Mouse (Mus musculus) intestine, embryonic 16.5 days (tissue): Measurements from ENCODE around the gene Sppl2c. TPM values are rescaled to one million over a fixed set of nuclear protein-coding genes. Genes with fewer than 3 reads are reported as not detected.

Experiments used
- ATAC-seq: fragments of 200-750 bp; cut with Nextera tagmentation; 2 replicates; pipeline ENCODE4 v1.8.0; 2017; ENCODE audit warnings: moderate TSS enrichment, moderate library complexity
- H3K27ac ChIP-seq: fragments of 300-500 bp; sonication (generic); 2 replicates; pipeline ENCODE4 v1.5.1; 2014; ENCODE audit warnings: mild to moderate bottlenecking, low read length
- H3K27me3 ChIP-seq: fragments of 300-500 bp; sonication (generic); replicated peaks from 2 replicates; pipeline ENCODE4 v1.6.1; 2014; ENCODE audit warnings: low read length, control low read depth, mixed read lengths; ENCODE audit not compliant: control insufficient read depth, insufficient read depth
- H3K36me3 ChIP-seq: fragments of 300-500 bp; sonication (generic); 2 replicates; pipeline ENCODE4 v1.6.1; 2014; ENCODE audit warnings: low read length, control low read depth; ENCODE audit not compliant: control insufficient read depth, insufficient read depth
- H3K4me1 ChIP-seq: fragments of 300-500 bp; sonication (generic); 2 replicates; pipeline ENCODE4 v1.6.1; 2014; ENCODE audit warnings: low read length, control low read depth, mixed read lengths; ENCODE audit not compliant: control insufficient read depth, insufficient read depth
- H3K4me2 ChIP-seq: fragments of 300-500 bp; sonication (generic); 2 replicates; pipeline ENCODE4 v1.6.1; 2014; ENCODE audit warnings: low read depth, low read length, control low read depth
- H3K4me3 ChIP-seq: fragments of 300-500 bp; sonication (generic); 2 replicates; pipeline ENCODE4 v1.5.1; 2014; ENCODE audit warnings: mild to moderate bottlenecking, low read length
- H3K9ac ChIP-seq: fragments of 300-500 bp; sonication (generic); 2 replicates; pipeline ENCODE4 v1.6.1; 2014; ENCODE audit warnings: low read depth, low read length
- H3K9me3 ChIP-seq: fragments of 300-500 bp; sonication (generic); 2 replicates; pipeline ENCODE4 v1.6.1; 2016; ENCODE audit warnings: low read length, control low read depth; ENCODE audit not compliant: control insufficient read depth
- WGBS: fragments of 180-500 bp; shearing (Covaris S2); extraction: QIAGEN DNeasy Blood & Tissue Kit; methylation state at CpG from one replicate; pipeline ENCODE4 v1.1.7; 2014; 5-methylcytosine and 5-hydroxymethylcytosine counted together
- polyA plus RNA-seq: library from polyadenylated mRNA; unstranded; fragments of >200 nt; fragmentation: Nextera tagmentation; extraction: Ambion mirVana; gene quantifications from 2 replicates; pipeline ENCODE4 v1.2.1, GENCODE M21; 2015

The Sppl2c gene
- polyA plus RNA-seq, 1 experiment from 2014 or later: not detected

DNA sequence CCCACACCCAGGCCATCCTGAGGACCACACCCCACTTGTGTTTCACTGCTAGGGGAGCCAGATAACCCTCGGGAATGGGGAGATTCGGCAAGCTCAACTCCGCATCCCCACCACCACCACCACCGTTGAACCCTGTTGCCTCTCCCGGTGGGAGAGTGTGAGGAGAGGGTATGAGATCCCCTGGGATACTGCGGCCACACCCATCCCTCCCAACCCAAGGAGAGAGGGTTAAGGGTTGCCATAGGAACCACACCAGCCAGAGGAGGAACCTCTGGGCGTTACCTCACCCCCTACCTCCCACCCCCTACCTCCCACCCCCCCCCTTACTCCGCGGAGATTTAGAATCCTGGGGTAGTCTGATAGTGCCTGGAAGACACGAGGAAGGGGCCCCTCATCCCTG lies 47.0 kb downstream of the Sppl2c start:
- H3K4me3 ChIP-seq: peak overlapping the region; percentile 64
- peaks cover 45% of the 10 kb centered on the region for H3K27me3 ChIP-seq
- no peak for ATAC-seq
- no peak overlapping the region for H3K27ac ChIP-seq
- peaks cover 10% of the 10 kb centered on the region for H3K4me1 ChIP-seq
- H3K9ac ChIP-seq: peak overlapping the region; percentile 48; the same call in 1 of the 2 replicates
- H3K9me3 ChIP-seq: no peaks in the 10 kb centered on the region
- under 1% methylated on average over 10 of the region's 10 CpGs for WGBS
- no peaks in the 10 kb centered on the region for H3K36me3 ChIP-seq
- no peak overlapping the region for H3K4me2 ChIP-seq

DNA sequence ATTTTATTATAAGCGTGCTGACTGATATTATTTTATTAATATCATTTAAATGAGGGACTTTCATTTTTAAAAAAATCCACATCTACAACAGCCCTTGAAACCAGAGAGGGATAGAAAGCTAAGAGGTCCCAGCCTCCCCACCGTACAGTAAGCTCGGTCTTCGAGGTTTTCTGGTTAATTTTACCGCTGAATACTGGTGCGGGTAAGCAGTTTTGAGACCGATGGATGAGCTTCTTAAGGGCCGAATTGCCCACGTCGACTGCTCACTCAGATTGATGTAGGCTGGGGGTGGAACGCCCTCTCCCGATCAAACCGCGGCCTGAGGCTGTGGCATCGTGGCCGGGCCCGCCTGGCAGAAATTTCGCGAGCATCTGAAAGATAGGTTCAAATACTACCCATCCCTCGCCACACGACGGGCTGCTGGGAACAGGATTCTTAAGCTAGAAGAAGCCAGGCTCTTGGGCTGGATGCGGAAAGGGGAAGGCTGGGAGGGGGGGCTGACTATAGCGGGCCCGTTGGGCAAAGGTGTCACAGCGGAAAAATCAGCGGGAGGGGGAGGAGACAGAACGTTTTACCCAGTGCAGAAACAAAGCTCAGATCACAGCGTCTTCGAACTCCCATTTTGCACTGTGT lies 47.6 kb downstream of the Sppl2c start:
- 6% methylated on average over 30 of the region's 30 CpGs for WGBS
- no peaks in the 10 kb centered on the region for H3K9me3 ChIP-seq
- ATAC-seq: no peak
- H3K4me1 ChIP-seq: peaks cover 10% of the 10 kb centered on the region
- peaks cover 45% of the 10 kb centered on the region for H3K27me3 ChIP-seq
- H3K4me2 ChIP-seq: no peak overlapping the region
- H3K27ac ChIP-seq: no peak overlapping the region
- no peak overlapping the region for H3K9ac ChIP-seq
- no peaks in the 10 kb centered on the region for H3K36me3 ChIP-seq
- no peak overlapping the region for H3K4me3 ChIP-seq

DNA sequence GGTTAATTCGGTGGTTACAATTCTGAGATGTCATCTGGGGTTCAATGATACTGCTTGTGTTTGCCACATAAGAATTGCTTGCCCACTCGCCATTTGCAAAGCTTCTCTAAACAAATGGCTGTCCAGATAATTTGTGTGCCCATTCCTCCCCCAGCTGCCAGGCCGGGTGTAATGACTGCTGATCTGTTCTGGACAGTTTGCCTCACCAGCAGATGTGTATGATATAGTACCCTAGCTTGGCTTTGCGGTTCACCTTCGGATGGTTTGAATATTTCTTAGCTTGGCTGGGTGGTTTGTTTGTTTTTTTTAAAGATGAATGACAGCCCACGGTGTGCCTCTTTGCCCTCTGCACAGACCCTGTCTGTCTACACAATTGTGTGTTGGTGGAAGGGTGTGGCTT lies 48.6 kb downstream of the Sppl2c start:
- Histone ChIP-seq H3K27ac (no peak overlapping the region), H3K9me3 (no peaks in the 10 kb centered on the region), H3K9ac (no peak overlapping the region), H3K27me3 (peaks cover 45% of the 10 kb centered on the region), H3K4me1 (peaks cover 10% of the 10 kb centered on the region), H3K4me3 (no peak overlapping the region), H3K4me2 (no peak overlapping the region), H3K36me3 (no peaks in the 10 kb centered on the region)
- ATAC-seq: no peak
- 31% methylated on average over 6 of the region's 6 CpGs for WGBS

- H3K9me3 ChIP-seq: no peaks in the 10 kb centered on the region
- ATAC-seq: no peak
- no peak overlapping the region for H3K27ac ChIP-seq
- H3K4me3 ChIP-seq: no peak overlapping the region
- peaks cover 10% of the 10 kb centered on the region for H3K4me1 ChIP-seq
- no peak overlapping the region for H3K9ac ChIP-seq
- H3K27me3 ChIP-seq: peaks cover 45% of the 10 kb centered on the region
- no peaks in the 10 kb centered on the region for H3K36me3 ChIP-seq
- 78% methylated on average over 2 of the region's 2 CpGs for WGBS
- no peak overlapping the region for H3K4me2 ChIP-seq
Measured at GRCm38 (mm10) chr11:104235881-104236280, 49.8 kb downstream of the Sppl2c start.

DNA sequence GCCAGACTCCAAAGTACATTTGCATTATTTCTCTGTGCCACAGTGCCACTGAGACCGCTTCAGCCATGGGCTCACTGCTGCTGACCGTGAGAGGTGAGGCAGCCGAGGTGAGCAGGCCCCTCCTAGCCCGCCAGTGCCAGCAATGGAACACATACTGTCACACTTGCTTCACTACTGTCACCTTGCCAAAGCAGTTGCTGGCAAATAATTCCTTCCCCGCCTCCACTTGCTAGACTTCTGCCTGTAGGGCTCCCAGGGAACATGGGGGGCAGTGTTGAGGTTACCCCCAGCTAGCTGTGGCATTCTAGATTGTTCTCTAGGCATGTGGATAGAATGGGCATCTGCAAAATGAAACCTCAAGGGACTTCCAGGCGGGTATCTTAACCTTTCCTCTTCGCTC lies 51.1 kb downstream of the Sppl2c start:
- WGBS: 66% methylated on average over 7 of the region's 7 CpGs
- Histone ChIP-seq H3K27ac (no peak overlapping the region), H3K9me3 (no peaks in the 10 kb centered on the region), H3K9ac (no peak overlapping the region), H3K36me3 (no peaks in the 10 kb centered on the region), H3K4me3 (no peak overlapping the region), H3K27me3 (peaks cover 39% of the 10 kb centered on the region), H3K4me2 (no peak overlapping the region), H3K4me1 (peaks cover 4% of the 10 kb centered on the region)
- no peak for ATAC-seq

GRCm38 (mm10) chr11:104237958-104238747 lies 52.0 kb downstream of the Sppl2c start:
- Histone ChIP-seq H3K36me3 (no peaks in the 10 kb centered on the region), H3K4me1 (no peaks in the 10 kb centered on the region), H3K27ac (no peak overlapping the region), H3K9me3 (no peaks in the 10 kb centered on the region), H3K27me3 (peaks cover 30% of the 10 kb centered on the region), H3K9ac (no peak overlapping the region), H3K4me2 (no peak overlapping the region), H3K4me3 (no peak overlapping the region)
- WGBS: 67% methylated on average over 12 of the region's 13 CpGs
- no peak for ATAC-seq

Other genes with a start within 250 kb of the Sppl2c start
- gene Nsf, start 232.3 kb upstream of the Sppl2c start, polyA plus RNA-seq: 44.4 and 45.8 TPM in 2 replicates
- gene Arf2, start 219.6 kb upstream of the Sppl2c start, polyA plus RNA-seq: 39.7 and 41.5 TPM in 2 replicates
- 0.12 TPM in 1 of 2 replicates, not detected in the other for gene Crhr1, start 53.5 kb upstream of the Sppl2c start, polyA plus RNA-seq
- 13.6 and 15.8 TPM in 2 replicates for gene Mapt, start 45.1 kb downstream of the Sppl2c start, polyA plus RNA-seq